Mouse (Mus musculus) megakaryocyte, embryonic 14.5 days (primary cell): ENCODE data around the gene Guca1b. TPM values are rescaled to one million over a fixed set of nuclear protein-coding genes. Genes with fewer than 3 reads are reported as not detected.

Source experiments
- H3K27me3 ChIP-seq: replicated peaks from 2 replicates; pipeline ENCODE3; 2012; ENCODE audit warnings: inconsistent platforms
- H3K36me3 ChIP-seq: replicated peaks from 2 replicates; pipeline ENCODE3; 2012; ENCODE audit warnings: low read length, inconsistent platforms, mixed read lengths
- H3K4me1 ChIP-seq: 2 replicates; pipeline ENCODE4 v1.6.1; 2012; ENCODE audit warnings: inconsistent platforms
- H3K4me3 ChIP-seq: replicated peaks from 2 replicates; pipeline ENCODE3; 2012; ENCODE audit warnings: moderate library complexity, mild to moderate bottlenecking, inconsistent platforms
- H3K9me3 ChIP-seq: 2 replicates; pipeline ENCODE4 v1.6.1; 2012; ENCODE audit warnings: inconsistent platforms
- FLI1 ChIP-seq: IDR thresholded peaks from 2 replicates; pipeline ENCODE4 v1.6.1; 2012; ENCODE audit warnings: low read length, inconsistent platforms, mixed read lengths
- GATA1 ChIP-seq: IDR thresholded peaks from 3 replicates; pipeline ENCODE4 v1.6.1; 2012; ENCODE audit warnings: mixed read lengths, low read length, inconsistent platforms, borderline replicate concordance
- polyA plus RNA-seq: library from polyadenylated mRNA; stranded (reverse); fragments of >175 nt; gene quantifications from 2 replicates; pipeline ENCODE4 v1.2.3, GENCODE M21; 2012; ENCODE audit warnings: low replicate concordance; ENCODE audit not compliant: insufficient read depth

The Guca1b gene
- not detected in 2 replicates for polyA plus RNA-seq

- H3K36me3 ChIP-seq: peaks cover 21% of the 10 kb centered on the region
- peaks cover 5% of the 10 kb centered on the region; the same call in 1 of the 2 replicates for H3K9me3 ChIP-seq
- TF ChIP-seq FLI1: no peak
- no peak for TF ChIP-seq GATA1
Observed at GRCm38 (mm10) chr17:47385145-47385544, at the start of gene Guca1b. Gene Guca1b, plus strand, starts transcription at chr17:47385393.

GRCm38 (mm10) chr17:47343121-47343520, 42.1 kb upstream of the Guca1b start:
- Histone ChIP-seq H3K36me3 (peaks cover 89% of the 10 kb centered on the region), H3K4me1 (no peaks in the 10 kb centered on the region), H3K27me3 (no peaks in the 10 kb centered on the region), H3K4me3 (no peak overlapping the region), H3K9me3 (peaks cover 15% of the 10 kb centered on the region)
- TF ChIP-seq FLI1 (no peak), GATA1 (no peak)

More at GRCm38 (mm10) chr17:47385145-47385544, at the start of gene Guca1b:
- H3K27me3 ChIP-seq: peaks cover 15% of the 10 kb centered on the region
- H3K4me3 ChIP-seq: no peak within 1 kb of the TSS
- H3K4me1 ChIP-seq: no peaks in the 10 kb centered on the region

GRCm38 (mm10) chr17:47349721-47350319, 35.4 kb upstream of the Guca1b start:
- Histone ChIP-seq H3K9me3 (peaks cover 60% of the 10 kb centered on the region), H3K4me3 (no peak overlapping the region), H3K27me3 (peaks cover 5% of the 10 kb centered on the region), H3K4me1 (no peaks in the 10 kb centered on the region), H3K36me3 (peaks cover 93% of the 10 kb centered on the region)
- TF ChIP-seq FLI1 (no peak), GATA1 (no peak)

- Histone ChIP-seq H3K4me3 (no peak overlapping the region), H3K4me1 (peaks cover 5% of the 10 kb centered on the region), H3K27me3 (peaks cover 3% of the 10 kb centered on the region), H3K36me3 (peaks cover 47% of the 10 kb centered on the region), H3K9me3 (peaks cover 5% of the 10 kb centered on the region)
- no peak for TF ChIP-seq GATA1
- TF ChIP-seq FLI1: no peak
Observed at GRCm38 (mm10) chr17:47359964-47360363, 25.2 kb upstream of the Guca1b start.

- H3K36me3 ChIP-seq: peaks cover 35% of the 10 kb centered on the region
- no peak for TF ChIP-seq FLI1
- H3K9me3 ChIP-seq: no peaks in the 10 kb centered on the region
- peaks cover 9% of the 10 kb centered on the region for H3K27me3 ChIP-seq
- no peak overlapping the region for H3K4me3 ChIP-seq
- peaks cover 5% of the 10 kb centered on the region for H3K4me1 ChIP-seq
Observed at GRCm38 (mm10) chr17:47361343-47361742, 23.9 kb upstream of the Guca1b start.

GRCm38 (mm10) chr17:47368401-47369086, 16.6 kb upstream of the Guca1b start, which contains the start of gene Mrps10:
Gene Mrps10, plus strand, starts transcription at chr17:47368887.
- Histone ChIP-seq H3K4me1 (peaks cover 18% of the 10 kb centered on the region), H3K4me3 (peak within 1 kb of the TSS; percentile 97), H3K36me3 (peaks cover 16% of the 10 kb centered on the region), H3K9me3 (no peaks in the 10 kb centered on the region), H3K27me3 (peaks cover 13% of the 10 kb centered on the region)
- TF ChIP-seq FLI1 (no peak), GATA1 (no peak)

GRCm38 (mm10) chr17:47369087-47369443, 16.1 kb upstream of the Guca1b start:
- H3K4me3 ChIP-seq: peak overlapping the region; percentile 97
- peaks cover 22% of the 10 kb centered on the region for H3K36me3 ChIP-seq
- H3K4me1 ChIP-seq: peaks cover 18% of the 10 kb centered on the region
- H3K27me3 ChIP-seq: peaks cover 13% of the 10 kb centered on the region
- no peaks in the 10 kb centered on the region for H3K9me3 ChIP-seq
- TF ChIP-seq FLI1: no peak
- TF ChIP-seq GATA1: no peak

GRCm38 (mm10) chr17:47371451-47371850, 13.7 kb upstream of the Guca1b start:
- Histone ChIP-seq H3K36me3 (peaks cover 45% of the 10 kb centered on the region), H3K4me1 (peaks cover 24% of the 10 kb centered on the region), H3K27me3 (peaks cover 4% of the 10 kb centered on the region), H3K9me3 (no peaks in the 10 kb centered on the region), H3K4me3 (no peak overlapping the region)
- no peak for TF ChIP-seq GATA1
- no peak for TF ChIP-seq FLI1

- H3K36me3 ChIP-seq: peaks cover 69% of the 10 kb centered on the region
- H3K4me3 ChIP-seq: no peak overlapping the region
- no peaks in the 10 kb centered on the region for H3K9me3 ChIP-seq
- H3K27me3 ChIP-seq: no peaks in the 10 kb centered on the region
- peaks cover 34% of the 10 kb centered on the region for H3K4me1 ChIP-seq
- TF ChIP-seq FLI1: no peak
- no peak for TF ChIP-seq GATA1
Observed at GRCm38 (mm10) chr17:47373991-47374390, 11.2 kb upstream of the Guca1b start.

GRCm38 (mm10) chr17:47376779-47377280, 8.4 kb upstream of the Guca1b start:
- TF ChIP-seq GATA1: no peak
- TF ChIP-seq FLI1: no peak
- Histone ChIP-seq H3K4me3 (no peak overlapping the region), H3K36me3 (peaks cover 97% of the 10 kb centered on the region), H3K9me3 (no peaks in the 10 kb centered on the region), H3K4me1 (peaks cover 16% of the 10 kb centered on the region), H3K27me3 (no peaks in the 10 kb centered on the region)
